Mouse (Mus musculus) brown adipose tissue, adult 24 weeks (tissue): Measurements from ENCODE around the gene Mest. TPM values are rescaled to one million over a fixed set of nuclear protein-coding genes. Genes with fewer than 3 reads are reported as not detected.

Experiments
- H3K27ac ChIP-seq: fragments of 200-500 bp; replicated peaks from 2 replicates; pipeline ENCODE4 v1.5.1; 2012; ENCODE audit warnings: low read depth, mild to moderate bottlenecking, low read length
- H3K4me1 ChIP-seq: fragments of 200-500 bp; 2 replicates; pipeline ENCODE4 v1.6.1; 2012; ENCODE audit warnings: low read length, mixed read lengths; ENCODE audit not compliant: control insufficient read depth, insufficient read depth, insufficient read length
- H3K4me3 ChIP-seq: fragments of 200-500 bp; 2 replicates; pipeline ENCODE4 v1.5.1; 2012; ENCODE audit warnings: low read depth, mild to moderate bottlenecking, low read length, moderate library complexity; ENCODE audit not compliant: insufficient read depth
- polyA plus RNA-seq: library from polyadenylated mRNA; stranded (reverse); fragments of >200 nt; gene quantifications from 2 replicates; pipeline ENCODE4 v1.2.4, GENCODE M21; 2012; ENCODE audit not compliant: missing spikeins, insufficient read depth, insufficient read length

Gene Mest
- polyA plus RNA-seq, 1 experiment = 6.7 TPM

GRCm38 (mm10) chr6:30694209-30694608, 29.1 kb upstream of the Mest start:
- Histone ChIP-seq H3K27ac (no peak overlapping the region), H3K4me3 (no peak overlapping the region), H3K4me1 (peaks cover 8% of the 10 kb centered on the region; the same call in 1 of the 2 replicates)

GRCm38 (mm10) chr6:30695124-30695523, 28.2 kb upstream of the Mest start:
- Histone ChIP-seq H3K4me3 (no peak overlapping the region), H3K4me1 (peaks cover 8% of the 10 kb centered on the region; the same call in 1 of the 2 replicates), H3K27ac (no peak overlapping the region)

GRCm38 (mm10) chr6:30697464-30697863, 25.9 kb upstream of the Mest start:
- H3K27ac ChIP-seq = no peak overlapping the region
- H3K4me1 ChIP-seq = peaks cover 10% of the 10 kb centered on the region; the same call in 1 of the 2 replicates
- H3K4me3 ChIP-seq = no peak overlapping the region

GRCm38 (mm10) chr6:30698036-30698435, 25.3 kb upstream of the Mest start:
- no peak overlapping the region for H3K27ac ChIP-seq
- H3K4me3 ChIP-seq = no peak overlapping the region
- peaks cover 8% of the 10 kb centered on the region; the same call in 1 of the 2 replicates for H3K4me1 ChIP-seq

DNA sequence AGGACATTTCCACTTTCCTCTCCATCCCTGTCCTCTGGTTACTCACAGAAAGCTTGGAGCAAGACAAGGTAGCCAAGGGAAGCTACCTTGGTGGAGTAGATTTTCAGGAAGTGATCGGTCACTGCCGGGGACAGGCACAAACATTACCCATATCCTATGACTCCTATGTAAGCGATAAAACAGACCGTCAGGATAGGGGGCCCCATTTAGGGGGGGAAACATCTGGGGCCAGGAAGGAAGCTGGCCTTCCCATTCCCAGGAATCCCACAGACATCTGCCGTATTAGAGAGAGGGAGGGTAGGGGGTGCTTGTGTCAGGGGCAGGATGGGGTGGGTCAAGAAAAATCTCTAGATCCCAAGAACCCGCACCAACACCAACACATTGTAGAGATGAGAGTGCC, 23.2 kb upstream of the Mest start:
- Histone ChIP-seq H3K27ac (peak overlapping the region; percentile 71), H3K4me1 (peaks cover 8% of the 10 kb centered on the region; the same call in 1 of the 2 replicates), H3K4me3 (no peak overlapping the region)

DNA sequence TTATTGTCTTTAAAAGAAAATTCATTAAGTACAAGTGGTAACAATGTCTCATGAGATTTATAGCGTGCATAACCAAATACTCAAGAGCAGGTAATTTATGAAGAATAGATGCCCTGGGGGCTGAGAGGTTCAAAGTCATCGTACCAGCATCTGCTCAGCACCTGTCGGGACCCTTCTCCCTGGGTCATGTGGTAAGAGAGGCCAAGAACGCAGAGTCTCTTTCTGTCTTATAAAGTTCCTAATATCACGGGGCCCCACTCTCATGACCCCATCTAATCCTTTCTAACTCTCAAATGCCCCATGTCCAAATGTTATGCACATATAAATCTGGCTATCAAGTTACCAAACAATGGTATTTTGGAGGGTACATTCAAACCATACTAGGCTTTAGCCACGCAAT, 20.5 kb upstream of the Mest start:
- no peak overlapping the region for H3K4me3 ChIP-seq
- H3K27ac ChIP-seq = no peak overlapping the region
- peaks cover 8% of the 10 kb centered on the region; the same call in 1 of the 2 replicates for H3K4me1 ChIP-seq

DNA sequence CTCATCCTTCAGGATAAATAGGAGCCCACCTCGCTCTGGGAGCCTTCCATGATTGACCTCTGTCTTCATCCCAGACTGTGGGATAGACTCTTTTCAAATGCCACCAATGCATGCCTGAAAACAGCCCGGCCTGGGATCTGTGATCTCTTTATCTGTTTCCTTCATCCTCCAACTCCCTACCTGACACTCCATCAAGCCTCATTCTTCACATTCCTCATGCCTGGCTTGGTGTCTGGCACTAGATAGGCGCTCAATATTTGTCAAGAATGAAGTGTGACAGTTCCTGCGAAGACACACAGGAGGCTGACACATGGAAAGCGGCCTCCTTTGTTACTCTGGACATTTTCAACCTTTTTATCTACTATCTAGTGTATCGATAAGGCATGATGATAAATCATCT, 19.9 kb upstream of the Mest start:
- Histone ChIP-seq H3K27ac (no peak overlapping the region), H3K4me1 (peaks cover 8% of the 10 kb centered on the region; the same call in 1 of the 2 replicates), H3K4me3 (no peak overlapping the region)

- H3K4me1 ChIP-seq = peaks cover 4% of the 10 kb centered on the region; the same call in 1 of the 2 replicates
- H3K4me3 ChIP-seq = no peak overlapping the region
- no peak overlapping the region for H3K27ac ChIP-seq
These were observed 19.3 kb upstream of the Mest start for GRCm38 (mm10) chr6:30703977-30704602.

DNA sequence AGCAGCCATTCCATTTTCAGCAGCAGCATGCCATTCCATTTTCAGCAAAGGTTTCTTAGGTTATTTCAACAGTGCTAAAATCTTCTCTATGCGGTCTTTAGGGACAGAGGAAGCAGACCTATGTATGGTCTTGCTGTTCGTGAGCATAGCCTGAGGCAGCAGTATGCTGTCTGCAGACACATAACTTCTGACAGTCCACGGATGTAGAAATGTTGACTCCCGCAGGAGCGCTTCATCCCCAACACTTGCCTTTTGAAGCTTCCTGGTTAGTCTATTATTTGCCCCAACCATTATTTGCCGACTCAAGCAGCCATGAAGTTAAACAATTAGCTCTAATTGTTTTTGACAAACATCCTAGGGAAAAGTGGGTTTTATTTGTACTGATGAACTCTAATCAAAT, 14.2 kb upstream of the Mest start:
- no peak overlapping the region for H3K4me3 ChIP-seq
- H3K27ac ChIP-seq = no peak overlapping the region
- peaks cover 9% of the 10 kb centered on the region; the same call in 1 of the 2 replicates for H3K4me1 ChIP-seq

GRCm38 (mm10) chr6:30710371-30711364, 12.7 kb upstream of the Mest start:
- Histone ChIP-seq H3K27ac (no peak overlapping the region), H3K4me1 (peaks cover 9% of the 10 kb centered on the region; the same call in 1 of the 2 replicates), H3K4me3 (no peak overlapping the region)

DNA sequence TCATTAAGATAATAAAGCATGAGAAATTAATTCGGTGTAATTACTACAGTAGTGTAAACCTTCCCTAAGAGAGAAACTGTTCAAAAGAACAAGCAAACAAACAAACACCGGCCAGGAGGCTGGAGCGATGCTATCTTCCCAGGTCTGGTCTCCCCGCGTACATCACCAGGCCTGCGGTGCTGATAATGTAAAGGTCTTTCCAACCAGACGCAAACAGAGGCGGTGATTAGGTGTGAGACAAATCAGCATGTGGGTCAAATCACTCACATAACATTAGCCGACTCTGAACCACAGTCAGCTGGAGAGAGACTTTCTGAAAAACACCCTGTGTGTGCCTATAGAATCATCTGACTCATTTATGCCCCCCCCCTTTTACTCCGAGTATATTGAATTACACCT, 12.0 kb upstream of the Mest start:
- Histone ChIP-seq H3K4me3 (no peak overlapping the region), H3K27ac (no peak overlapping the region), H3K4me1 (peaks cover 9% of the 10 kb centered on the region; the same call in 1 of the 2 replicates)

- Histone ChIP-seq H3K4me1 (peaks cover 9% of the 10 kb centered on the region; the same call in 1 of the 2 replicates), H3K4me3 (no peak overlapping the region), H3K27ac (no peak overlapping the region)
These were observed 10.9 kb upstream of the Mest start for GRCm38 (mm10) chr6:30712484-30712883.

DNA sequence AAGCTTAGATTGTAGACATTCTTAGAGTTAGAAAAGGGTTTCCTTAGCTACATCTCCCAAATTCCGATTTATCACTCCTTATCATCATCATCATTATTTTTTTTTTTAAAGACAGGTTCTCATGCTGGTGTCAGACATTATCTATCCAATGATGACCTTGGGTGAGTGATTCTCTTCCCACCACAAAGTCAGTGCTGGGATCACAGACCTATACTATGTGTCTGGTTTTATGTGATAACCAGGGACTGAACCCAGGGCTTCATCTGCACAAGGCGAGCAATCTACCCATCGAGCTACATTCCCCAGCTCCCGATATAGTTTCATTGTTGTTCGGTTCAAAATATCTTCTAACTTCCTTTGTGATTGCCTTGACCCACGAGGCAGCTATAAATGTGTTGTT, 9.9 kb upstream of the Mest start:
- peak overlapping the region; percentile 5; the same call in 1 of the 2 replicates for H3K4me3 ChIP-seq
- no peak overlapping the region for H3K27ac ChIP-seq
- peaks cover 9% of the 10 kb centered on the region; the same call in 1 of the 2 replicates for H3K4me1 ChIP-seq

DNA sequence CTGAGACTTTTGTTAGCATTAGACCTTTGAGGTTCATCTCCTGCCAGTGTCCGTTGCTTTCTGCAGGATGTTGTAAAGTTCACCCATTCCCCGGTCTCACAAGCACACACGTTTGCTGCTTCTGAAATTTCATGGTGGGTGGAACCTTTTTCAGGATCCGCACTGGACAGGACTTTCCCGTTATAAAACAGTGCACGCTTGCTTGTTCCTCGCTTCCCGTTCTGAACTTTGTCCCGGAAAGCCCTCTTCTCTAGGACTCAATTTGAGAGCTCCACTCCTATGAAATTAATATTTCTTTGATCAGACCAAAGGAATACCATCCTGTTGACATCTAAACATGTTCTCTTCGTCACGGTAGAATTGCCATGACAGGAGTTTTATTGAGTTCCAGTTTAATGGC, 9.5 kb upstream of the Mest start:
- peaks cover 9% of the 10 kb centered on the region; the same call in 1 of the 2 replicates for H3K4me1 ChIP-seq
- no peak overlapping the region for H3K27ac ChIP-seq
- peak overlapping the region; percentile 5; the same call in 1 of the 2 replicates for H3K4me3 ChIP-seq

- H3K4me3 ChIP-seq = no peak overlapping the region
- no peak overlapping the region for H3K27ac ChIP-seq
- H3K4me1 ChIP-seq = peaks cover 11% of the 10 kb centered on the region; the same call in 1 of the 2 replicates
These were observed 8.4 kb upstream of the Mest start for GRCm38 (mm10) chr6:30714891-30715471.
